ENCODE assay signal across 19 mouse cellular contexts in the genomic region with DNA sequence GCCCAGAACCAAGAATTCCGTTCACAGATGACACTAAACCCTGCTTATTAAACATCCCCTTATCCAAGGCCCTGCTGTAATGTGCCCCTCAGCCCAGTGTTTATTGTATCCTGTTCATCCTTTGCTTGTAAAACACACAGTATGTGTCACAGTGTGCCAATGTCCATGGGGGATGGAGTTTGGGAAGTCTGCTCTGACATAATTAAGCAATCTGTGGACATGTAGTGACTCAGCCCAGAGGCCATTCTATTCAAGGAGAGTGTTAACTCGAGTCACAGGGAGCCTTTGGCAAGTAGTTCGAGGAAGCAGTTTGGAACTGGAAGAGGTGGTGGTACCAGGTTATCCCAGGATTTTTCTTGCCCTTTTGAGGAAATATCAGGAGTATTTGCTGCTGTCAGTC. TPM values are rescaled to one million over a fixed set of nuclear protein-coding genes. Genes with fewer than 3 reads are reported as not detected.
DNase-seq lines count a peak whose midpoint lies in the region; ATAC-seq and TF ChIP-seq lines count a peak whose summit lies in the region.
"Had no signal": no experiment of that assay in that cellular context is flagged by ENCODE, and none has a peak within 500 bp of the region (broad histone marks: within the 10 kb centered on the region; RNA-seq: fewer than 3 reads in every experiment).

No protein-coding gene starts in this region.

- no peak overlapping the region for H3K9ac ChIP-seq in liver, postnatal 0 days (replicated peaks)
- H3K9ac ChIP-seq in liver, embryonic 11.5 days (ENCODE audit: low read depth, low read length): no peak overlapping the region
- no peak overlapping the region for H3K9ac ChIP-seq in stomach, embryonic 15.5 days
- no peak overlapping the region for H3K9ac ChIP-seq in midbrain, embryonic 11.5 days (ENCODE audit: low read length)
- H3K9ac ChIP-seq: forebrain, embryonic 12.5 days; midbrain, embryonic 12.5 days; neural tube, embryonic 15.5 days had no signal

- peak; percentile 87 for ATAC-seq in liver, postnatal 0 days
- ATAC-seq in liver, embryonic 11.5 days (replicated peaks; ENCODE audit: low FRiP score): no peak
- ATAC-seq in stomach, embryonic 15.5 days (ENCODE audit: insufficient read depth, low FRiP score, low read depth): no peak
- no peak for ATAC-seq in megakaryocyte, adult 5-6 weeks (ENCODE audit: poor library complexity, severe bottlenecking)
- ATAC-seq in midbrain, embryonic 11.5 days (ENCODE audit: low FRiP score): no peak
- ATAC-seq: hindbrain, embryonic 16.5 days had no signal

- H3K4me1 ChIP-seq in liver, postnatal 0 days (ENCODE audit: insufficient read depth): peaks cover 12% of the 10 kb centered on the region
- H3K4me1 ChIP-seq in liver, embryonic 11.5 days (replicated peaks; ENCODE audit: control insufficient read depth, insufficient read depth, low read length): 0 out of 2 replicates have a peak, but pooled peaks cover 2% of the 10 kb centered on the region
- peaks cover 33% of the 10 kb centered on the region for H3K4me1 ChIP-seq in stomach, embryonic 15.5 days
- no peaks in the 10 kb centered on the region for H3K4me1 ChIP-seq in midbrain, embryonic 11.5 days (ENCODE audit: control insufficient read depth, insufficient read depth, low read length)
- H3K4me1 ChIP-seq: forebrain, embryonic 12.5 days; midbrain, embryonic 12.5 days; neural tube, embryonic 15.5 days had no signal

- TF ChIP-seq EP300 in liver, postnatal 0 days (IDR thresholded peaks at IDR 0.05; ENCODE audit: low read depth): no peak

- DNase-seq in adrenal gland, adult 8-10 months: peak; percentile 58
- DNase-seq in adrenal gland, adult 18-20 months (ENCODE audit: low spot score in 2 of 2): no peak
- no peak for DNase-seq in liver, postnatal 0 days
- no peak for DNase-seq in liver, embryonic 11.5 days (ENCODE audit: low spot score)
- peak; percentile 52 for DNase-seq in adrenal gland, postnatal 10 days
- DNase-seq in midbrain, embryonic 11.5 days (ENCODE audit: low spot score, missing footprints): no peak
- DNase-seq: embryo, embryonic 11 days; gastrocnemius, postnatal 14 days; heart, postnatal 4 days; kidney, adult 11 months; lung, postnatal 14 days; right cerebral cortex, postnatal 25 days had no signal

- H3K4me2 ChIP-seq in liver, postnatal 0 days (ENCODE audit: low read depth, low read length): no peak overlapping the region
- H3K4me2 ChIP-seq in liver, embryonic 11.5 days: no peak overlapping the region
- H3K4me2 ChIP-seq in stomach, embryonic 15.5 days: no peak overlapping the region
- H3K4me2 ChIP-seq in midbrain, embryonic 11.5 days: no peak overlapping the region
- H3K4me2 ChIP-seq: forebrain, embryonic 12.5 days; heart, embryonic 11.5 days; midbrain, embryonic 12.5 days; neural tube, embryonic 15.5 days had no signal

- no peaks in the 10 kb centered on the region for H3K9me3 ChIP-seq in liver, postnatal 0 days (ENCODE audit: low read length)
- H3K9me3 ChIP-seq in liver, embryonic 11.5 days (ENCODE audit: control insufficient read depth, low read length): no peaks in the 10 kb centered on the region
- H3K9me3 ChIP-seq in stomach, embryonic 15.5 days: no peaks in the 10 kb centered on the region
- H3K9me3 ChIP-seq in midbrain, embryonic 11.5 days (ENCODE audit: control insufficient read depth, low read length): no peaks in the 10 kb centered on the region
- H3K9me3 ChIP-seq: forebrain, embryonic 12.5 days; midbrain, embryonic 12.5 days; neural tube, embryonic 15.5 days had no signal

- TF ChIP-seq CTCF in liver, postnatal 0 days (IDR thresholded peaks at IDR 0.05; ENCODE audit: low read depth): no peak

- no peak overlapping the region for H3K4me3 ChIP-seq in liver, postnatal 0 days (ENCODE audit: low read depth, low read length)
- H3K4me3 ChIP-seq in liver, embryonic 11.5 days (ENCODE audit: low read depth, low read length): no peak overlapping the region
- H3K4me3 ChIP-seq in stomach, embryonic 15.5 days (replicated peaks): no peak overlapping the region
- H3K4me3 ChIP-seq in midbrain, embryonic 11.5 days (ENCODE audit: low read depth, low read length): no peak overlapping the region
- H3K4me3 ChIP-seq: forebrain, embryonic 12.5 days; midbrain, embryonic 12.5 days; neural tube, embryonic 15.5 days had no signal

- H3K27ac ChIP-seq in liver, postnatal 0 days (ENCODE audit: low read depth): 0 out of 2 replicates have a peak overlapping the region, but pooled peaks have one; percentile 22
- no peak overlapping the region for H3K27ac ChIP-seq in liver, embryonic 11.5 days (ENCODE audit: low read depth, low read length)
- H3K27ac ChIP-seq in stomach, embryonic 15.5 days: peak overlapping the region; percentile 82
- no peak overlapping the region for H3K27ac ChIP-seq in midbrain, embryonic 11.5 days (ENCODE audit: low read depth, low read length)
- H3K27ac ChIP-seq: forebrain, embryonic 12.5 days; midbrain, embryonic 12.5 days; neural tube, embryonic 15.5 days had no signal

- no peaks in the 10 kb centered on the region for H3K27me3 ChIP-seq in liver, postnatal 0 days (ENCODE audit: insufficient read depth, low read length)
- H3K27me3 ChIP-seq in liver, embryonic 11.5 days (replicated peaks; ENCODE audit: control insufficient read depth, insufficient read depth, low read length): 0 out of 2 replicates have a peak, but pooled peaks cover 6% of the 10 kb centered on the region
- H3K27me3 ChIP-seq in stomach, embryonic 15.5 days (replicated peaks): no peaks in the 10 kb centered on the region
- H3K27me3 ChIP-seq in midbrain, embryonic 11.5 days (ENCODE audit: control insufficient read depth, insufficient read depth, low read length): no peaks in the 10 kb centered on the region
- H3K27me3 ChIP-seq: forebrain, embryonic 12.5 days; neural tube, embryonic 15.5 days had no signal

- 50% methylated on average over 3 of the region's 3 CpGs for WGBS in liver, postnatal 0 days (ENCODE audit: insufficient replicate concordance)
- 66% methylated on average over 3 of the region's 3 CpGs for WGBS in liver, embryonic 11.5 days
- 35% methylated on average over 3 of the region's 3 CpGs for WGBS in stomach, embryonic 15.5 days
- 74% methylated on average over 3 of the region's 3 CpGs for WGBS in midbrain, embryonic 11.5 days

- H3K36me3 ChIP-seq in liver, postnatal 0 days (replicated peaks; ENCODE audit: insufficient read depth, low read length): no peaks in the 10 kb centered on the region
- no peaks in the 10 kb centered on the region for H3K36me3 ChIP-seq in liver, embryonic 11.5 days (ENCODE audit: control insufficient read depth, insufficient read depth, low read length)
- no peaks in the 10 kb centered on the region for H3K36me3 ChIP-seq in stomach, embryonic 15.5 days
- H3K36me3 ChIP-seq in midbrain, embryonic 11.5 days (ENCODE audit: control insufficient read depth, insufficient read depth, low read length): no peaks in the 10 kb centered on the region
- H3K36me3 ChIP-seq: forebrain, embryonic 12.5 days; midbrain, embryonic 12.5 days; neural tube, embryonic 15.5 days had no signal

RNA-seq across cellular contexts. Expression of a gene that starts 16.0 kb away (rescaled TPM):
- 10 to 100 TPM in 3 of 4 experiments, 1 to 10 TPM in 1; 9.7 to 37.0 (median 23.9) TPM for total RNA-seq in adrenal gland, adult 8-10 months (2022)
- 10 to 100 TPM in 1 of 2 experiments, 1 to 10 TPM in 1; 9.7 to 13.4 TPM for total RNA-seq in adrenal gland, adult 18-20 months (2021)
- 0.62 TPM in 2 replicates for polyA plus RNA-seq in liver, postnatal 0 days (2015; fragmentation: Nextera tagmentation; extraction: Ambion mirVana)
- polyA plus RNA-seq in liver, embryonic 11.5 days (2014; fragmentation: Nextera tagmentation; extraction: Ambion mirVana): 2.2 TPM in 2 replicates
- total RNA-seq in adrenal gland, postnatal 10 days (2021): 10 to 100 TPM in 1 of 2 experiments, 1 to 10 TPM in 1; 8.2 to 15.4 TPM
- 5.9 and 6.6 TPM in 2 replicates for polyA plus RNA-seq in stomach, embryonic 15.5 days (2015; fragmentation: Nextera tagmentation; extraction: Ambion mirVana)
- total RNA-seq in megakaryocyte, adult 5-6 weeks (2015): 3.5 and 3.6 TPM in 2 replicates
- 4.2 and 5.1 TPM in 2 replicates for total RNA-seq in megakaryocyte, adult 5-6 weeks (2017)
- polyA plus RNA-seq in midbrain, embryonic 11.5 days (2014; fragmentation: Nextera tagmentation; extraction: Ambion mirVana): 0.74 and 0.91 TPM in 2 replicates

Comparison
In these comparisons a context has a peak if more than half of its experiments do, and no peak if none do; other contexts are left out.
1. DNase-seq: peak in adrenal gland, adult 8-10 months (single experiment) and adrenal gland, postnatal 10 days (single experiment); none in adrenal gland, adult 18-20 months (0 of 2), liver, postnatal 0 days (single experiment), liver, embryonic 11.5 days (single experiment) and midbrain, embryonic 11.5 days (single experiment).
2. H3K27ac ChIP-seq: peak in liver, postnatal 0 days (single experiment) and stomach, embryonic 15.5 days (single experiment); none in liver, embryonic 11.5 days (single experiment) and midbrain, embryonic 11.5 days (single experiment).